Mouse (Mus musculus) neural tube, embryonic 11.5 days (tissue): ENCODE results near the gene Insl6. TPM values are rescaled to one million over a fixed set of nuclear protein-coding genes. Genes with fewer than 3 reads are reported as not detected.

ENCODE experiments used
- ATAC-seq: fragments of 200-750 bp; cut with Nextera tagmentation; 2 replicates; pipeline ENCODE4 v1.8.0; 2017; ENCODE audit warnings: moderate number of reproducible peaks, mild to moderate bottlenecking, moderate TSS enrichment, moderate library complexity; ENCODE audit not compliant: insufficient read depth, low FRiP score, low TSS enrichment
- DNase-seq: peaks from one replicate; pipeline ENCODE4 v3.0.0-alpha.2; 2015; ENCODE audit warnings: low spot score
- H3K27ac ChIP-seq: fragments of 300-500 bp; sonication (generic); 2 replicates; pipeline ENCODE4 v1.5.1; 2014; ENCODE audit warnings: low read depth, mild to moderate bottlenecking, low read length
- H3K27me3 ChIP-seq: fragments of 300-500 bp; sonication (generic); 2 replicates; pipeline ENCODE4 v1.6.1; 2014; ENCODE audit warnings: mild to moderate bottlenecking, low read length, mixed read lengths; ENCODE audit not compliant: control insufficient read depth, insufficient read depth
- H3K36me3 ChIP-seq: fragments of 300-500 bp; sonication (generic); 2 replicates; pipeline ENCODE4 v1.6.1; 2014; ENCODE audit warnings: mild to moderate bottlenecking, low read length, moderate library complexity, mixed read lengths; ENCODE audit not compliant: control insufficient read depth, insufficient read depth
- H3K4me1 ChIP-seq: fragments of 300-500 bp; sonication (generic); 2 replicates; pipeline ENCODE4 v1.6.1; 2014; ENCODE audit warnings: low read length, mixed read lengths; ENCODE audit not compliant: control insufficient read depth, insufficient read depth
- H3K4me2 ChIP-seq: fragments of 300-500 bp; sonication (generic); 2 replicates; pipeline ENCODE4 v1.6.1; 2014; ENCODE audit warnings: low read depth, mild to moderate bottlenecking, moderate library complexity
- H3K4me3 ChIP-seq: fragments of 300-500 bp; sonication (generic); 2 replicates; pipeline ENCODE4 v1.5.1; 2014; ENCODE audit warnings: low read depth, low read length
- H3K9ac ChIP-seq: fragments of 300-500 bp; sonication (generic); 2 replicates; pipeline ENCODE4 v1.6.1; 2014; ENCODE audit warnings: mild to moderate bottlenecking, low read length
- H3K9me3 ChIP-seq: fragments of 300-500 bp; sonication (generic); 2 replicates; pipeline ENCODE4 v1.6.1; 2016; ENCODE audit warnings: low read length; ENCODE audit not compliant: control insufficient read depth
- WGBS: fragments of 180-500 bp; shearing (Covaris S2); extraction: QIAGEN DNeasy Blood & Tissue Kit; methylation state at CpG from one replicate; pipeline ENCODE4 v1.1.7; 2014; 5-methylcytosine and 5-hydroxymethylcytosine counted together
- polyA plus RNA-seq: library from polyadenylated mRNA; unstranded; fragments of >200 nt; fragmentation: Nextera tagmentation; extraction: Ambion mirVana; gene quantifications from 2 replicates; pipeline ENCODE4 v1.2.1, GENCODE M21; 2014

Insl6 gene
- polyA plus RNA-seq, 1 experiment from 2014 or later = 6.2 TPM

DNA sequence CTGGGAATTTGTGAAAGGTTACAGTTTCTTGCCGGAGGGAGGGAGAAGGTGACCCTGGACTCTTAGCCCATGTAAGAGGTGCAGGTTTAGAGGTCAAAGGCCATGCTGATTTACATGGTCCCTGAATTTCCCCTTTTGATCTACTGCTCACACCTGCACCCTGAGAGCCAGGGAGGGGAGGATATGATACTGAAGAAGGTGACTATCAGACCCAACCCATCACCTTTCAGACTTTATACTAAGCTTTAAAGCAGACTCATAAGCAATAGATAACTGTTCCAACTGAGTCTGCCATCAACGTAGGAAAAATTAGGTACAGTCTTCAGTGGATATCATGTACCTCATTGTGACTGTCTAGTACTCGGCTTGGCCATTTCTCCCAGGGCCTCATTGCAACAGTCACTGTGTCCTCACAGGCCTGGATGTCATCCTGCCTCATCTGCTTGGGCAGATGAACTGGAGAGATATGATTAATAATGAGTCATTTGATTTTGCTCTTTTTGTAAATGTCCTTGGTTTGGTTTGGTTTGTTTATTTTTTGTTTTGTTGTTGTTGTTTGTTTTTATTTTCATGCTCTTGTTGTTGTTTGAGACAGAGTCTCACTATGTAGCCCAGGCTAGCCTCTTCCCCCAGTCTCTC is 43.6 kb upstream of the Insl6 start:
- 85% methylated on average over 3 of the region's 3 CpGs for WGBS
- H3K27ac ChIP-seq = no peak overlapping the region
- ATAC-seq (no peak), DNase-seq (no peak)
- no peaks in the 10 kb centered on the region for H3K9me3 ChIP-seq
- H3K36me3 ChIP-seq = no peaks in the 10 kb centered on the region
- no peak overlapping the region for H3K9ac ChIP-seq
- no peak overlapping the region for H3K4me3 ChIP-seq
- no peaks in the 10 kb centered on the region for H3K4me1 ChIP-seq
- H3K4me2 ChIP-seq = no peak overlapping the region
- no peaks in the 10 kb centered on the region for H3K27me3 ChIP-seq

DNA sequence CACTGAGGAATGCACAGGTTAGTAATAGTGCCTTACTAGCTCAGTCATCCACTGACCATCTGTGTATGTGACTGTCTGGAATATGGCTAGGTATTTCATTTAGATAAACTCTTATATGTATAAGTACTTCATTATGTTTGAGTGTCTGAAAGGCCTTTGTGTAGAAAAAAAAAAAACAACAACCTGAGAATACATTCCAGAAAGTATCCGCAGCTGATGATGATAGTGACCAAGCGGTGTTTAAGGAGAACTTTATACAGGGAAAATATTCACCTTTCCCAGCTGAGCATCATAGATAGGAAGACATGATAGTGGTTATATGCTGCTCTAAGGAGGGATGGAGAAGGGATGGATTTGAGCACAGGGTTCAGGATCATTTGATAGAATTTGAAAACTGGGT is 42.9 kb upstream of the Insl6 start:
- Histone ChIP-seq H3K4me3 (no peak overlapping the region), H3K9me3 (no peaks in the 10 kb centered on the region), H3K4me2 (no peak overlapping the region), H3K4me1 (no peaks in the 10 kb centered on the region), H3K9ac (no peak overlapping the region), H3K36me3 (no peaks in the 10 kb centered on the region), H3K27ac (no peak overlapping the region), H3K27me3 (no peaks in the 10 kb centered on the region)
- DNase-seq = no peak
- 94% methylated on average over 2 of the region's 2 CpGs for WGBS
- no peak for ATAC-seq

DNA sequence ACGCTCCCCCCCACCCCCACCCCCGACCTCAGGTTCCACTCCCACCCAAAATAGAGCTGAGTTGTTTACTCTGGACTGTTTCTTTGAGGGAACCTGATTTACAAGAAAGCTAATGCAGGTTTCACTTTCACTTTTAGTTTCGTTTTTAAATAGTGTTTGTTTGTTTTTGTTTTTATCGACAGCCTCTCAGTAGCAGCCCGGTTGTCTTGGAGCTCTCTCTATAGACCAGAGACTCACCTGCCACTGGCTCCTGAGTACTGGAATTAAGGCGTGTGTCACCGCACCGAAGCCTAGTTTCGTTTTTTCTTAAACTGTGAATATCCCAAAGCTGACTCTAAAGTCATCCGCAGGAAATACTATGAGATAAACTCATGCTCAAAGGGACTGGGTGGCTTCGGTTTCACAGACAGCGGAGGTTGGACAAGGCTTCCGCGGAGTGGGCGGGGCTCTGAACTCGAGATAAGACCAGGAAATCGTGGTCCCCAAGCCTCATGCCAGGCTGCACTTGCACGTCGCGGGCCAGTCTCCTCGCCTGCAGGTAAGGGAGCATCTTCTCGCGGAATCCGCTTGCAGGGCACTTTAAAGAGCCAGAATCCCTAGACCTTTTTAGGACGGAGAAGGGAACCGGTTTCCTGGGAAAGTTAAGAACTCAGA is 41.9 kb upstream of the Insl6 start, which contains the start of the genes Plgrkt and Cd274:
Gene Plgrkt (minus strand): TSS at position 422 of the 654 bp plus-strand sequence.
Gene Cd274 (plus strand): TSS at position 487 of the 654 bp plus-strand sequence.
- WGBS = 5% methylated on average over 26 of the region's 26 CpGs
- peak within 1 kb of the TSS; percentile 62 for H3K4me2 ChIP-seq
- 0 out of 2 replicates have a peak, but pooled peaks have one; percentile 38 for ATAC-seq
- no peaks in the 10 kb centered on the region for H3K9me3 ChIP-seq
- peak within 1 kb of the TSS; percentile 37 for H3K4me3 ChIP-seq
- no peaks in the 10 kb centered on the region for H3K27me3 ChIP-seq
- H3K4me1 ChIP-seq = no peaks in the 10 kb centered on the region
- H3K36me3 ChIP-seq = no peaks in the 10 kb centered on the region
- no peak within 1 kb of the TSS for H3K27ac ChIP-seq
- H3K9ac ChIP-seq = peak within 1 kb of the TSS; percentile 37
- peak; percentile 57 for DNase-seq

DNA sequence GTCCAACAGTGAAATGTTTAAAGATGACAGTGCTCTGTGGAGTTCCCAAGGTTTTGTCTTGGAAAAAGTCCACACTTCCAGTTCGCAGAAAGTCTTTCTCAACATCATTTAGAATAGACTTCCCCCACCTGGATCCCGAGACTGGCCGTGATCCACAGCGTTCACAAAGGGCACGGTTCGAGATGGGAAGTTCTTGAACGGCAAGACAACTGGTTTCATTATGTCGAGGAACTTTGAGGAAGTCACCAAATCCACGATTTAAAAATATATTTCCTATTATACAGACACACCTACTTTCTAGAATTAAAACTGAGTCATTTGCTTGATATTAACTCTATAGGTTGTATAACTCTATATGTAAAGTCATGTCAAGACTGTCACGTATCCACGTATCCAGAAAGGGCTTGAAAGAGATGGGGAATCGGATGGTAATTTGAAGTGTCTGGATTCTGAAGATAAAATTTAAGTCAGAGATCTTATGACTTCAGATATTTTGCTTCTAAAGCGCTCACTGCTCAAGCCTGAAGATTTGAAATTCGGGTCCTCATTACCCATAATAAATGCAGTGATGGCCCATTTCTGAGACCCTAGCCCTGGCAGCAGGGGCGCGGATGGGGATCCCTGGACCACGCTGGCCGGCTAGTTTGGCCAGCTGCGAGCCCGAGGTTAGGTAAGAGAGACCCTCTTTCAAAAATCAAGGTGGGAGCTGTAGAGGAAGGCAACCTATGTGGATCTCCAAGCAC is 41.2 kb upstream of the Insl6 start:
- Histone ChIP-seq H3K4me1 (no peaks in the 10 kb centered on the region), H3K27ac (no peak overlapping the region), H3K27me3 (no peaks in the 10 kb centered on the region), H3K9ac (no peak overlapping the region; the same call in 1 of the 2 replicates), H3K4me3 (peak overlapping the region; percentile 37), H3K4me2 (peak overlapping the region; percentile 62), H3K36me3 (no peaks in the 10 kb centered on the region), H3K9me3 (no peaks in the 10 kb centered on the region)
- 63% methylated on average over 20 of the region's 20 CpGs for WGBS
- DNase-seq (no peak), ATAC-seq (no peak)

DNA sequence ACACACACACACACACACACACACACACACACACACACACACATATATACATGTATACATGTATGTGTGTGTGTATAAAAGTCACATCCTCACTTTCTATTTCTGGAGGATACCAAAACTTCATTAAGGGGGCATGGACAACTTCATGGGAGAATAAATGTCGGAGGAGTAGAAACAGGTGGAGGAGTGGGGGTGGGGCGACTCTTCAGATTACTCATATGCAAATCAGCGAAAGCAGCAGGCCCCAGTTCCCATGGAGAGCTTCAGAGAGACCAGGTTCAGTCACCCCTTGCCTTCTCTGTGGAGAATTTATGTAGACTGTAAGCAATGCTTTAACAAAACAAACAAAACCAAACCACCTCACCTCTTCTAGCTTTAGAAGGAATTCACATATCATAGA is 39.9 kb upstream of the Insl6 start:
- no peak overlapping the region for H3K27ac ChIP-seq
- H3K4me3 ChIP-seq = no peak overlapping the region
- no peak overlapping the region for H3K9ac ChIP-seq
- H3K9me3 ChIP-seq = no peaks in the 10 kb centered on the region
- 36% methylated on average over 3 of the region's 3 CpGs for whole genome bisulfite sequencing
- H3K4me1 ChIP-seq = no peaks in the 10 kb centered on the region
- no peaks in the 10 kb centered on the region for H3K27me3 ChIP-seq
- H3K4me2 ChIP-seq = no peak overlapping the region
- DNase-seq (no peak), ATAC-seq (no peak)
- no peaks in the 10 kb centered on the region for H3K36me3 ChIP-seq

DNA sequence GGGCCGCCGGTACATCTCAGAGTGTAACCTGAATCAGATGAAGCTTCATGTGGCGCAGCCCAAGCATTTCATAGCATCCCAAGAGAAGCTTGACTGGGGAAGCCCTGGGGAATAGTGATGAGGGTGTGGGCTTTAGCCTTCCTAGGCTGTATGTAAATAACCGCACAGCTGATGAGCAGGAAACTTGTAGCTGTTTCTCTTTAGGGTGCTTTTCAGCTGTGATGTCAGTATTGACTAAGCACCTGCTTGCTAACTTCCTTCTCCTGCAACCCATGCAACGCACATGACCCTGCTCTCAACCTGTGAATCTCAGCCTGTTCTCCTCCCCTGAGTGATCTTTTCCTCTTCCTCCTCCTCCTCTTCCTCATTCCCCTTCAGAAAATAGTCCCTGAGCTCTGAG is 38.9 kb upstream of the Insl6 start:
- DNase-seq (no peak), ATAC-seq (no peak)
- Histone ChIP-seq H3K27me3 (no peaks in the 10 kb centered on the region), H3K4me1 (no peaks in the 10 kb centered on the region), H3K27ac (no peak overlapping the region), H3K4me3 (no peak overlapping the region), H3K9ac (no peak overlapping the region), H3K36me3 (no peaks in the 10 kb centered on the region), H3K4me2 (no peak overlapping the region), H3K9me3 (no peaks in the 10 kb centered on the region)
- WGBS = 85% methylated on average over 5 of the region's 5 CpGs

DNA sequence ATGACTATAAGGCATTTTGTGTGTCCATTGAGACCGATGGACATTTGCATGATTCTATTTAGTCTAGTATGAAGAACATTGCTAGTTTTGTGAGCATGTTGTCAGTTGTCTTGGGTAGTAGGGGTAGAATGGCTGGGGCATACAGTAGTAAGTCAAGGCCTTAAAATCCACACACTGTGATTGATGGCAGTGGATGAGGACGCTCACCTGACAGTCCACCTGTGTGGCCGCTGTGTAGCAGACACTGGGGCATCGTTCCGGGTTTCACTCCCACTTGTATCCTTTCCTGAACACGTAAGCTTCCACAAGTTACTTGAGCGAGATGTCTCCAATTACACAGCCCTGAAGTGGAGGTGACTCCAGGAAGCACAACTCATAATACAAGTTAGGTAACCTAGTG is 38.4 kb upstream of the Insl6 start:
- 90% methylated on average over 7 of the region's 7 CpGs for WGBS
- Histone ChIP-seq H3K4me1 (no peaks in the 10 kb centered on the region), H3K27ac (no peak overlapping the region), H3K36me3 (no peaks in the 10 kb centered on the region), H3K9me3 (no peaks in the 10 kb centered on the region), H3K4me3 (no peak overlapping the region), H3K9ac (no peak overlapping the region), H3K4me2 (no peak overlapping the region), H3K27me3 (no peaks in the 10 kb centered on the region)
- no peak for DNase-seq
- ATAC-seq = no peak

DNA sequence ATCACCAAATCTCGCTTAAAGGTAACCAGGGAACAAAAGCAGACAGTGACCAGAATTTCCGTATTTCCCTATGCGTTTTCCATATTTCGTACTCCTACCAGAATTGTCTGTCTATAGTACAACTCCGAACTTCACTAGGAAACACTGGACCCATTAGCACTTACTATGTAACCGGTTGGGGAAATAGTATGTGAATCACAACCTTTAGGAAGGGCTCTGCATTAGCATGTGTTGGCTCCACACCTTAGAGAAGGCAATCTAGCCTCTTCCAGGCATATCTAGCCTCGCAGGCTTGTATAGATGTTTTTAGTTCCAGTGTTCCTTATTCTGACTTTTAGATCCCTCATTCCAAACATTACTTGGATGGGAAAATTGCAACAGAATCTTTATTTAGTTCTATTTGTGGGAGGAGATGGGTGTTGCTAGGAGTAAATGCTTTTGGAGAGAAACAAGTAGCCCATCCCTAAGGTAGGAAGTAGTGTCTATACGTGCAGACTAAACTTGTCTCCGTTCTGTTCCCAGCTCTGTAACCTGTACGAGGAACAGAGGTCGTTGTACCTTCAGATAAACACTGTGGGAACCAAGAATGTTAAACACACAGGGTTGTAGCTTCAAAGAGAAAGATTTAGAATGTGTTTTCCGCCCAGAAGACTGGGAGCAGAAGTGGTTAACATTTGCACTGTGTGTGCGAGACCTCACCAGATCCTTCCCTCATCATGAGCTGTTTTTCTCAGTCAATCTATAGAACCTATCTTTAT is 37.2 kb upstream of the Insl6 start:
- ATAC-seq = no peak

More for the DNA sequence above, 37.2 kb upstream of the Insl6 start:
- no peaks in the 10 kb centered on the region for H3K9me3 ChIP-seq
- peak overlapping the region; percentile 79 for H3K4me2 ChIP-seq
- peak overlapping the region; percentile 60 for H3K4me3 ChIP-seq
- H3K9ac ChIP-seq = peak overlapping the region; percentile 70; the same call in 1 of the 2 replicates
- no peak overlapping the region for H3K27ac ChIP-seq
- H3K36me3 ChIP-seq = no peaks in the 10 kb centered on the region
- 49% methylated on average over 13 of the region's 13 CpGs for WGBS
- H3K4me1 ChIP-seq = no peaks in the 10 kb centered on the region
- no peaks in the 10 kb centered on the region for H3K27me3 ChIP-seq
- DNase-seq = no peak
